Mouse (Mus musculus): ENCODE measurements around the gene Hes7. TPM values are rescaled to one million over a fixed set of nuclear protein-coding genes. Genes with fewer than 3 reads are reported as not detected.

Hes7 gene
- total RNA-seq, 2 experiments from 2014 or later, result not detected

DNA sequence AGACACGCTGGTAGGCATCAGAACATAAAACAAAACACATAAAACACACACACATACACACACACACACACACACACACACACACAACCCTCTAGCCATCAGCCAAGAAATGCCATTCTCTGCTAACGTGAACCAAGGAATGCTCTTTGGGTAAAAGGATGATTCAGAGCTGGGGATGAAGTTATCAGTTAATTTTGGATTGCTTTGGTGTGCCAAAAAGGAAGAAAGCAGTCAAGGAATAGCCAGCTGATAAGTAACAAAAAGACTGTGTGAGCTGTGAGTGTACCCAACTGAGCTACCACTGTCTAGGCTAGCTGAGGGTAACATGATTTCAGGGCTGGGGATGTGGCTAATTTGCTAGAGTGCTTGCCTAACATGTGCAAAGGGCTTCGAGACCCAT, 6.2 kb upstream of the Hes7 start:
- intact Hi-C loops (cut with DNase I), result loop anchor here (5.0 kb wide), 1 partner anchor 303 kb away; no protein-coding TSS in a partner anchor
- DNase-seq, result no peak

DNA sequence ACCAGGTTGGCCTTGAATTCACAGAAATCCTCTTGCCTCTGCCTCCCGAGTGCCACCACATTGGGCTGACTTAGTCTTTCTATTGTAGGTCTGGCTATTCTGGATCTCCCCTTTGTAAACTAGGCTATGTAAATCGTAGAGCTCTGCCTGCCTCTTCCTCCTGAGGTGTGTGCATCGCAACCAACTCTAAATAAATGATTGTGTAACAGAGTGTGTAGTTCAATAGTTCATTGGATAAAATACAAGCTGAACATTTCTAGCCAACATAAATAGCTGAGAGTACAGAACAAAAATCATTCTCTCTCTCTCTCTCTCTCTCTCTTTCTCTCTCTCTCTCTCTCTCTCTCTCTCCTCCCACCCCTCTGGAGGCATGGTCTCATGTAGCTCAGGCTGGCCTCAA, 5.6 kb upstream of the Hes7 start:
- DNase-seq, result no peak
- intact Hi-C loops (cut with DNase I), result loop anchor here (5.0 kb wide), 1 partner anchor 303 kb away; no protein-coding TSS in a partner anchor

DNA sequence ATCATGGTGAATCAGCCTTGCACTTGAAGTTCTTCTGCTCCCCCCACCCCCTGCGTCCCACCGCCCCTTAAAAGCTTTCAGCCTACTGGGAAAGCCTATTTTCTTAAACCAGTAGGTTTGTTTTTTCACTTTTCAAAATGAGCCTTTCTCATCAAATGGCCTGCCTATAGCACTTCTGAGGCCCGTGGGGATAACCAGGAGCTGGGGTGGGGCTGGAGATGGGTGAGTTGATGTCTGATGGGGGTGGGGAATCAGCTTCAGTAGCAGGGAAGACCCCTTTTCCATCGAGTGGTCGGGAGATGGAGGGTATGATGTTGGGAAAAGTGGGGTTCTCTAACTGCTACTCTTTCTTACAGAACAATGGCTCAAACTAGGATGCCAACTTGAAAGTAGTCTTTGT, 3.4 kb upstream of the Hes7 start:
- intact Hi-C loops (cut with DNase I), result no loop called here
- no peak for DNase-seq

DNA sequence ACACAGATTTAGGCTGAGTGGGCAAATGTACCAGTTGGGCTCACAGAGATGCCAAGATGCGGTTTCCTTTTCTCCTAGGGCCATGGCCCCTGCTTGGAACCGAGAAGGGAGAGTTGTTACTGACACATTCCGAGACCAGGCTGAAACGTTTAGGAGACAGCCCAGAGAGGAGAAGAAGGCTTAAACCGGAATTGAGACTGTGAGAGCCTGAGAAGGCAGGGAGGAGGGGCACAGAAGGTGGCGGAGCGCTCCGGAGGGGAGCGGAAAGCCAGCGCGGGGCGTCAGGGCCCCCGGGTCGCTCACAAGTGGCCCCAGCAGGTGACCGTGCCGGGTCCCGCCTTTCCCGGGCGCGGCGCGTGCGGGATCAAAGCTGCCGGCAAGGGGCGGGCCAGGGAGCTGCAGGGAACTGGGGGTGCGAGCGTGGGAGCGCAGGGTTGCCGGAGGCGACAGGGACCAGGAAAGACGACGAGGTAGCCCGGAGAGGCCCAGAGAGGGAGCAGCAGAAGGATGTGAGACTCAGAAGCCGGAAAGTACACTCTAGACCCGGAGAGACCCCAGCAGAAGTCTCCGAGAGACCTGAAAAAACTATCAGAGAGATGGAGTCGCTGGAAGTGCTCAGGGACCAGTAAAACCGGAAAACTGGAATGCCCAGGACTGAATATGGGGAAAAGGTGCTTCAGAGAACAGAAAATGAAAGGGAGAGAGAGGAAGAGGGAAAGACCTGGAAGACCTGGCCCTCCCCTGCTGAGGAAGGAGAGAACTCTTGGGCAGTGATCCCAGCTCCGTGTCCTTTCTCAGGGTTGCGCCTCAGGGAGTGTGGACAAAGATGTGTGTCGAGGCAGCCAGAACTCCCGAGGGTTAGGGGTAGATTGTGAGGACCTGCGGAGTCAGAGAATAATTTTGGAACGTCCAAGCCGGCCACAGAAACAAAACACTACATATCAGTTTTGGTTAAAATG, 2.2 kb upstream of the Hes7 start:
- intact Hi-C loops (cut with DNase I), result loop anchor here (1.0 kb wide), 1 partner anchor 51 kb away; no protein-coding TSS in a partner anchor
- peak; percentile 71 to 78 for DNase-seq

DNA sequence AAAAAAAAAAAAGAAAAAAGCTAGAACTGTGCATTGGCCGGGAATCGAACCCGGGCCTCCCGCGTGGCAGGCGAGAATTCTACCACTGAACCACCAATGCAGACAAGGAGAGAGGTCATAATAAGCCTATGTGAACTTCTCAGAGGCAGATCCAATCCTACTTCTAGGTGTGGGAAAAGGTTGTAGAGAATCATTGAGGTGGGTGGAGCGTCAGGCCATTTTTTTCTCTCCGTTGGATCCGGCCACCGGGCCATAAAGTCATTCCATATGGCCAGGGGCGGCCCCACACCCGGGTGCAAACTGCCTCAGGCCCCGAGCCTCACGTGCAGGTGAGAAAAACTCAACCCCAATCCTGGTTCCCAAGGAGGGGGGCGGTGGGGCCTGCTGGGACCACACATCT, 1.4 kb upstream of the Hes7 start:
- intact Hi-C loops (cut with DNase I), result loop anchor here (1.0 kb wide), 1 partner anchor 51 kb away; no protein-coding TSS in a partner anchor
- DNase-seq, result peak; percentile 92 to 96

DNA sequence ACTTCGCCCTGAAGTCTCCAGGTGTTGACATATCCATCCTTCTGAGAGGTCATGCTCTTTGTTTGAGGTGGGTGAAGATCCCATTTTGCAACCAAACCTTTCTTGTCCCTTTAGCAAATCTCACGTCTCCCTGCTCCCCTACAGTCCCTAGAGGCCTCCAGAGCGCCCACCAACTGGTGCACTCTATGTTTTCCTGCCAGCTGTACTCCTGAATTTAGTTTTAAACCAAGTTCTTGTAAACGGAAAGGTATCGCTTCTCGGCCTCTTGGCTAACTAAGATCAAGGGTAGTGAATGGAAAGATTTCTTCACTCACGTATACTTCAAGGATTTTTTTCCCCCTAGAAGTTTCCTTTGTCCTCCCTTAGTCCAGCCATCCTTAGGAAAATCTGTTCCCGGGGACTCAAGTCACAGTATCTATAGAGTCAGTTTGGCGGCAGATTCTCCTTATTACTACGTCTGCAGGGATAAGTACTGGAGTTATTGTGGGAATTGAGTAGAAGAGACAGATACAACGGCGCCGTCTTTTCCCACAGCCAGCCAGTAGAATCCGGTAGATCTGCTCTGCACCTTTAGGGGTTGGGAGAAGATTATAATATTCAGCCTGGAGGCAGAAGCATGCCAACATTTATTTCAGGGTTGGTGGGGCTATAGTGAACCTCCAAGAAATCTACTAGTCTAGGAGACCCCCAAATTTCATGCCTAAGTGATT, 603 bp upstream of the Hes7 start:
- no peak for DNase-seq
- intact Hi-C loops (cut with DNase I), result no loop called here

DNA sequence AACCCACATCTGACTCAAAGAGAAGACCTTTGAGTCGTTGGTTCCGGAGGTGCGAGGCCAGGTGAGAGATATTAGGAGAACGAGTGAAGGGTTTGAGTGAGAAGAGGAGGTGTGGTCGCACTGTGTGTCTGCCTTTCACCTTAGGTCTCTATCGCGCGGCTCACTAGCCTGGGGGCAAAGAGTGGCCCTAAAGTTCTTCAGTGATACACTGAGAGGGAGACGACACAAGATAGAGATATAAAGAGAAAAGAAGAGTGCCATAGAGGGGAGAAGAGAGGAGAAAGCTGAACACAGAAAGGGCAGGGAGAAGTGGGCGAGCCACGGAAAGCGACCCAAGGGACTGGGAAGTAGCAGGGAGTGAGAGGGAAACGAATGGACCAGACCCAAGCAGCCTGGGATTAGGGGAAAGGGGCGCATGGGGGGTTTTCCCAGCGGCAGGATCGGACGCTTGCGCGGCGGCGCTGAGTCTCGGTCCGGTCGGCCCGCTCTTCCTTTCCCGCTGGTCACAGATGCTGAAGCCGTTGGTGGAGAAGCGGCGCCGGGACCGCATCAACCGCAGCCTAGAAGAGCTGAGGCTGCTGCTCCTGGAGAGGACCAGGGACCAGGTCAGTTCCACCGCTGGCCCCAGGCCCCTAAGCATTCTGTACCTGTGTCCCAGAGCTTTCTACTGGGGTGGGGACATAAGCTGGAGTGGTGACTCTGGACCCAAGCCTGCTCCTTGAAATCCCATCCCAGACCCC, 967 bp downstream of the Hes7 start:
- intact Hi-C loops (cut with DNase I), result no loop called here
- peak; percentile 54 to 59 for DNase-seq

DNA sequence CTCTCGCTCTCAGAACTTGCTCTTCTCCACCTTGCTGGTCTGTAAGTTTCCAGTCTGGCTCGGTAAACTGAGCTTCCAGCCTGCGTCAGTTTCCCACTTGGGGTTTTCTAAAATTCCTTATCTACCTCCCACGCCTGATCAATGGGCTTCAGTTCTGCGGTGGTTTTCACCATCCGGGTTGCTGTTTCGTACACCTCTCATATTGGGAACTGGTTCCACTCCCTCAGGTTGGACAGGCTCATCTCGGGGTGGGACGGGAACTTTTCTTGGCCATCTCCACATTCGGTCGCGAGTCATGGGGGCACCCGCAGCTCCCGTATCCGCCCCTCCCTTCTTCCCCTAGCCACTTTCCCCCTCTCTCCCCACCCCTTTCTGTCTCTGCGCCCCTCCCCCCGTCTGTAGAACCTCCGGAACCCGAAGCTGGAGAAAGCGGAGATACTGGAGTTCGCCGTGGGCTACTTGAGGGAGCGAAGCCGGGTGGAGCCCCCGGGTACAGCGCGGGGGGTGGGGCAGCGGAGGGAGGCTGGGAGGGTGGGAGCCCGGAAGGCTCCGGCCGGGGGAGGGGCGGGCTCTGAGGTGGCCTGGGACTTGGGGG, 1.6 kb downstream of the Hes7 start:
- DNase-seq, result no peak
- intact Hi-C loops (cut with DNase I), result loop anchor here (1.0 kb wide), 1 partner anchor 30 kb away; no protein-coding TSS in a partner anchor

DNA sequence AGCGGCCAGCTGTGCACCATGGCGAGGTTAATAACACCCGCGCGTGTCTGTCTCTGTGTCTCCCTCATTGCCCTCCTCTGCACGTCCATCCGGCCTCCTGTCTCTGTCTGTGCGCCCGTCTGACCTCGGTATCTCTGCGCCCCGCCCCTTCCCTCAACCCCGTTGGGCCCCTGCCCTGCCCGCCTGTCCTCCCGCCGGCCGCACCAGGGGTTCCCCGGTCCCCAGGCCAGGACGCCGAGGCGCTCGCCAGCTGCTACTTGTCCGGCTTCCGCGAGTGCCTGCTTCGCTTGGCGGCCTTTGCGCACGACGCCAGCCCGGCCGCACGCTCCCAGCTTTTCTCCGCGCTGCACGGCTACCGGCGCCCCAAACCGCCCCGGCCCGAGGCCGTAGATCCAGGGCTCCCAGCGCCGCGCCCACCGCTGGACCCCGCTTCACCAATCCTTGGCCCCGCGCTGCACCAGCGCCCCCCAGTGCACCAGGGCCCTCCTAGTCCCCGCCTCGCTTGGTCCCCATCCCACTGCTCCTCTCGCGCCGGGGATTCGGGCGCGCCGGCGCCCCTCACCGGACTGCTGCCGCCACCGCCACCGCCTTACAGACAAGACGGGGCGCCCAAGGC, 2.2 kb downstream of the Hes7 start, which contains the start of gene 9130213A22Rik:
Gene 9130213A22Rik (minus strand): TSS at position 254 of the 616 bp plus-strand sequence.
- intact Hi-C loops (cut with DNase I), result loop anchor here (1.0 kb wide), 1 partner anchor 30 kb away; no protein-coding TSS in a partner anchor
- DNase-seq, result peak; percentile 87 to 94

DNA sequence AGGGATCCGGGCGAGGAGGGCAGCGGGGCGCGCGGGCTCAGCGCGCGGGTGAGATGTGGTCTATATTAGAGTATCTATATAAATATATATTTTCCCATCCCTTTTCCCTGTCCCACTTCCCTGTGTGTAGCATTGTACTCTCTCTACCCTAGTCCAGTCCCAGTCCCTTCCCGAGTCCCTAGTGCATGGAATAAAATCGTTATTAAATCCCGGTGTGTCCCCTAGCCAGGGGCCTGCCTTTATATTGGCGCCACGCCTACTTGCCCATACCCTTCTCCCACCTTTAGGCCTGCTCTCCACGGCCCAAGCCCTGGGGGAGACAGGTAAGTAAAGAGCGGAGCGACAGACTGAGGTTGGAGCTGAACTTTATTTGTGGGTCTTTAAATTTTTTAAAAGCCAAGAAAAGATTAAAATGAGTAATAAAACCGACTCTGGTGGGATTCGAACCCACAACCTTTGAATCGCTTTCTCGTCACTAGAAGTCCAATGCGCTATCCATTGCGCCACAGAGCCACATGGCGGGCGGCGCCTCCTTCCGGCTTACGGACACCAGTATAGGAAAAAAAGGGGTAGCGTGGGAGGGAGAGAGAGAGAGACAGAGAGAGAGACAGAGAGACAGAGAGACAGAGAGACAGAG, 3.0 kb downstream of the Hes7 start:
- intact Hi-C loops (cut with DNase I), result no loop called here

DNA sequence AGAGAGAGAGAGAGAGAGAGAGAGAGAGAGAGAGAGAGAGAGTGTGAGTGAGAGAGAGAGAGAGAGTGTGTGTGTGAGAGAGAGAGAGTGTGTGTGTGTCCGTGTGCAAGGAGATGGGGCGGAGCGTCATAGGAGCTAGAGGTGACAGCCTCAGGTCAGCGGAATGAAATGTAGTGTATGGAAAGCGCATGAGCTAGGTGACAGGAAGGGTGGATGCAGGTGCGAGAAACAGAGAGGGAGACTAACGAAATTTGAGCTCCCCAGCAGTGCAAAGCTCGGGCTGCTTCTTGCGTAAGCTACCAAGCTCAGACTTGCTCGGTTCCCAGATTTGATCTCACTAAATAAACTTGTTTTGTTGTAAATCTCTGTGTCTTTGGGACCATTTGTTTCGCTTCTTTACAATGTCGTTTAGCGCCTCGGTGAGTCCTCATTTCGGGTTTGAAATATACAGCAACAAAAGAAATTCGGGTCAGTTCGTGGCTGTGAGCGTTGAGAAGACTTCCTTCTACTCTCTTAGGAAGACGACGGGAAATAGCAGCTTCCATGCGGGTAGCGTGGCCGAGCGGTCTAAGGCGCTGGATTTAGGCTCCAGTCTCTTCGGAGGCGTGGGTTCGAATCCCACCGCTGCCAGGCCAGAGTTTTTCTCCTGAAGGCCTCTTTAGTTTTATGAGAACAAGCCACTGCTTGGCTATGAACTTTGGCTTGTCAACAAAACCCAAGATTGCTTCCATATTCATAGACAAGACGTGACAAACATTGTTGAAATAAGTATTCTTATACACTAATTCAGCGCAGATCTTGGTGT, 3.7 kb downstream of the Hes7 start:
- DNase-seq, result peak; percentile 91 to 94
- intact Hi-C loops (cut with DNase I), result loop anchor here (1.0 kb wide), 2 partner anchors 61 to 83 kb away; no protein-coding TSS in a partner anchor

More for the DNA sequence above, 3.0 kb downstream of the Hes7 start:
- DNase-seq, result peak; percentile 89 to 90

DNA sequence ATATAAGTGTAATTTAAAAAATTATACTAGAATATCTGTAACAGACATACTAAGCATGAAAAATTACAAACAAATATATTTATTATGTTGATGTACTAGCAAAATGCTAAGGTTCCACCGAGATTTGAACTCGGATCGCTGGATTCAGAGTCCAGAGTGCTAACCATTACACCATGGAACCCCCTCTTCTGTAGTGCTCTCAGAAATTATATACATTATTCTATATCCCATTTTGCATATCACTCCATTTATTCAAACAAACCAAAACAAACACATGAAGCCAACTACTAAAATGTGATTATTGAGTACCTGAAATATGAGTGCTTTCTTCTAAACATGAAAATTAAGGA, 4.3 kb downstream of the Hes7 start:
- DNase-seq, result peak; percentile 69 to 70
- intact Hi-C loops (cut with DNase I), result loop anchor here (1.0 kb wide), 2 partner anchors 61 to 83 kb away; no protein-coding TSS in a partner anchor

DNA sequence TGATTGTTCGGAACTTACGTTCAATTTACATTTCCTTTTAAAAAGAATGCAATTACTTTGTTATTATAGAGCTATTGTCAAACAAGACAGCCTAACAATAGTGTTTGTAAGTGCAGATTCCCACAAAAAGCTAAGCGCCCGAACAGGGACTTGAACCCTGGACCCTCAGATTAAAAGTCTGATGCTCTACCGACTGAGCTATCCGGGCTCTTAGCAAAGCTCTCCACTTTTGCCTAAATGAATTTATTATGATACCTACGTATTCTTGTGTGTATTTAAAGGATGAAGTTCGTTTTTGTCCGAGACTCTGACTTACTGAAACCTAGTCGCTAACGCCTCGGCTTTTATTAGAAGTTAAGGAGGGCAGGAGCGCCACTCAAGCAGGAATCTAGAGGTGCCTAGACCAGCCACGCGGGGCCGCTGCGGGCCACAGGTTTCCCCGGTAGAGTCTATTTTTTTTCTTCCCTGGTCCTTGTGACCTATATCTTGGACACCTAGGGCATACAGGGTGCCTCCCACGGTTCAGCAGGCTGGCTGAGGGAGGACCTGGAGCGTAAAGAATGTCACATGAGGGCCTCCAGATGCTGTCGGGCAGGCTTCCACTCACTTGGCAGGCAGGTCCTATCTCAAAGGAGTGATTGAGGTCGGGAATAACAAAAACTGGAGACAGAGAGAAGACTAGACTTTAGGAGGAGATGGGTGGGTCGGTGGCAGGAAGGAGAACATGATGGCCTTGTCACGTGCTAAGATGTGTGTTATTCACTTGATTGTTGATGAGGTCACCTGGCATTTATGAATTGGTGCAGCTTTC, 5.0 kb downstream of the Hes7 start:
- DNase-seq, result peak; percentile 81 to 84
- intact Hi-C loops (cut with DNase I), result loop anchor here (5.0 kb wide), 2 partner anchors 117 to 223 kb away; partner anchors contain the start of gene Rpl26

DNA sequence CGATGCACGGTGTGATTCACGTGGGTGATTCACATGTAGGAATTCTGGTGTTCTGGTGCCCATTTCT, 5.5 kb downstream of the Hes7 start, which contains the start of gene Aloxe3:
Gene Aloxe3 (plus strand): TSS at position 45 of the 67 bp plus-strand sequence.
- no peak for DNase-seq
- intact Hi-C loops (cut with DNase I), result loop anchor here (5.0 kb wide), 2 partner anchors 117 to 223 kb away; partner anchors contain the start of gene Rpl26

DNA sequence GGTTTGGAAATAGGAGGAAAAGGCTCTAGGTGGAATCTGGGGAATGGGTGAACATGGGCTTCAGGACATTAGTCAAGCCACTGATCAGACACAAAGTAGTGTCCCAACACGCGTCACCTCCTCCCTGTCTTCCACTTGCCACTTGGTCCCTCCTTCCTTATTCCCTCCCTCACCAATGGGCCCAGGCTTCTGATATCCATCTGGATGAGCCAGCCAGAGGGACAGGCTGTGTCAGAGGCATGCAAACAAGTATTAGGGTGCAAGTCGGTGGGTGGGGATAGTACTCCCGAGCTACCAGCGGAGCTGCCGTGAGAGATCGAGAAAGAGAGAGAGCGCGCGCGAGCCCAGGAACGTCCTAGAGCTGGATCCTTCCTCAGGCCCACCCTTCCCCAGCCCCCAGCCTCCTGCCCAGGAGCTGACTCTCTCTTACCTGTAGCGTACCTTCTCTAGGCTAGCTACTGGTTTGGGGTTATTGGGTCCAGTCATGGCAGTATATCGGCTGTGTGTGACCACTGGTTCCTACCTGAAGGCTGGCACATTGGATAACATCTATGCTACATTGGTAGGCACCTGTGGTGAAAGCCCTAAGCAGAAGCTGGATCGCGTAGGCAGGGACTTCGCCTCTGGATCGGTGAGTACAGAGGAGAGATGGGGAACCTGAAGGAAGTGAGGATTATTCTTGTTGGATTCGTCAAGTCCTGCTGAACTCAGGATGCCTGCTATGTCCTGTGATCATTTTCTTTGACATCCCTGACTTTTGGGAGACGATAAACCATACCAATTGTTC, 5.9 kb downstream of the Hes7 start:
- peak in 1 of 2 experiments; percentile 16 for DNase-seq
- intact Hi-C loops (cut with DNase I), result loop anchor here (5.0 kb wide), 2 partner anchors 116 to 224 kb away; partner anchors contain the start of gene Rpl26

DNA sequence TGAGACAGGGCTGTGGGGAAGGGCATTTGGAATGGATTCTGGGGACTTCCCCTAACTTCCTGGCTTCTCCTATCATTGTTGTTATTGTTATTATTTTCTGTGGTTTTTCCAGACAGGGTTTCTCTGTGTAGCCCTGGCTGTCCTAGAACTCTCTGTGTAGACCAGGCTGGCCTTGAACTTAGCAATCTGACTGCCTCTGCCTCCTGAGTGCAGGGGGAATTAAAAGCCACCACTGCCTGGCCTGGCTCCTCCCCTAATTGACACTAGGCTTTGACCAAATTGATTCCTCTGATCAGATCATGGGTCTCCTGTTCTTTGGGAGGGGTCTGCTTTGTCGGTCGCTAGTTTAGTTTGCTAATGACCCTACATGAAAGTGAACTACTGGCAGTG, 6.5 kb downstream of the Hes7 start:
- DNase-seq, result no peak
- intact Hi-C loops (cut with DNase I), result loop anchor here (1.0 to 5.0 kb wide), 3 partner anchors 23 to 224 kb away; partner anchors contain the start of gene Rpl26
